Mouse (Mus musculus): ENCODE results near the gene Hbs1l.

Gene Hbs1l

DNA sequence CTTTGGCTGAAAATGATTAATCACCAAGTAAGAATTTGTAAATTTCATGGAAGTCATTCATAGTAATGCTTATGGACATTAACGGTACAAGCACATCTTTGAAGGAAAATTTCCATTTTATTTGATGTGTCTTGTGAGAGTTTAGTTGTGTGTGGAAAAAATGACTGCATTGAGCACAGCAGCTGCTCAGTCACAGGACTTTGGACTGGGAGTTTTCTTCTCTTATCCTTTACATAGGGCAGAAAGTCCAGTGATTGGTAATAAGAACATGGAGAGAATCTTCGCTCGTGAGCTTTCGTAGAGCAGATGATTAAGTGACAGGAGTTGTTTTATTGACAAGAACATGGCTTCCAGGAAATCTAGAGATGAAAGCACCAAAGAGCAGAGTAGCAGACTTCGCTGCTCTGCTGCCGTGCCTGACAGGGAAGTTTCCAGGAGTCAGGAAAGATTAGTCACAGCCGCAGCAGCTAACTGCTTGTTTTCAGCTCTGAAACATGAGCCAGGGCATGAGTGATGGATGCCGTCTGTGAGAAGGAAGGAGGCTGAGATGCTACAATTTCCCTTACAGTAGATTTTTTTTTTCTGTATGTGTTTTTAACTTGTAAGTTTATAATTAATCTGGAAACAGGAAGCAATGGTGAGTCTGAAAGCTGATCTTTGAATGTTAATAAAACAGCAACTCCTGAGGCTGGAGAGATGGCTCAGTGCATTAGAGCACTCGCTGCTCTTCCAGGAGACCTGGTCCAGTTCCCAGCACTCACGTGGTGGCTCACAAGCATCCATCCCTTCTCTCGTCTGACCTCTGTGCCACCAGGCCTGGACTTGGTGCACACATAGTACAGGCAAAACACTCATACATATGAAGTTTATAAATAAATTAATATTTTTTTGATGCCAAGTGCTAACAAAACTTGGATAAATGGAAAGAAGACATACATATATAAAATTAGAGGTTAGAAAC is 9.2 kb downstream of the Hbs1l start:
- DNase-seq (ENCODE audit: low spot score), result no peak

DNA sequence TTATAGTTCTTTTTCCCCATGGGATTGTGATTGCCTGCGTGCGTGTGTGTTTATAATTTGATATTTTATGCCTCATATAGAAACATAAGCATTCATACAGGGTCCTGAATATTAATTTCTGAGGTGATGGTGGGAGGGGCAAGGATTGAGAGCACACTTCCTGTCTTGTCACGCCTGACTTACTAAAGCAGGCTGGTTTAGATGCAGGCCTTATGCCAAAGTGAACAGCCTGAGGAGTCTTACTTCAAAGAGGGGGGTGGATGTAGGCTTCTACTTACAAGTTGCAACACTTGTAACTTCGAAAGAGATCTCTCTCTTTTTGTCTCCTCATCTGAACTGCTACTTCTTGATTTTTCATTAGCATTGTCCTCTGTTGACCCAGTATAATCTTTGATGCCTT is 18.0 kb downstream of the Hbs1l start:
- DNase-seq (ENCODE audit: low spot score), result no peak

DNA sequence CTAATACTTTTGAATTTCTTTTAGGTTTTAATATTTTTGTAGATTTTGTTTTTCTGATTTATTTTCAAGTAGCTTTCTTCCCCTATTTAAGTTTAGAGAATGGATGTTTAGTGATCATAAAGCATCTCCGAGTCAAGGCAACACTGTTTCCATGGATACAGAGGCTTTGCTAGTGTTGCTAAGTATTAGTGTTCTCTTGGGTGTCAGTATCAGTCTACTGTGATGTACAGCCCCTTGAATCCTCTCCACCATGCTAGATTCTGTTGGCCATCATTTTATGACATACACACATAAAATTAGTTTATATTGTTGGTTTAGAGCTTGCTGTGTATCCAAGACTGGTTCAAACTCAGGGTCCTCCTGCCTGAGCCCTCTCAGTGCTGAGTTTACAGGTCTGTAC is 20.3 kb downstream of the Hbs1l start:
- DNase-seq (ENCODE audit: low spot score), result no peak

DNA sequence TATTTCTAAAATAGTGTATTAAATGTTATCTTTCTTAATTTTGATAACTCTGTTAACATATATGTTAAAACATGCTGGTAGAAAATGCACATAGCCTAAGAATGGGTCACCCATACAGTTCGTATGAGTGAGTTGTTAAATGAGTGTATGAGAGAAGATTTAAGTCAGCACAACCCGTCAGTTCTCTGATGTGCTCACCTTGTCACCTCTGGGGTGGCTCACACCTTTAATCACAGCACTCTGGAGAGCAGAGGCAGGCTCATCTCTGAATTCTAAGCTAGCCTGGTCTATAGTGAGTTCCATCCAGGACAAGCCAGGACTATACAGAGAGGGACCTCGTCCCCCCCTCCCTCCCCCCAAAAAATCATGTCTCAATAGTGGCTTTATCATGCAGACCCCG is 22.5 kb downstream of the Hbs1l start:
- DNase-seq (ENCODE audit: low spot score), result no peak

DNA sequence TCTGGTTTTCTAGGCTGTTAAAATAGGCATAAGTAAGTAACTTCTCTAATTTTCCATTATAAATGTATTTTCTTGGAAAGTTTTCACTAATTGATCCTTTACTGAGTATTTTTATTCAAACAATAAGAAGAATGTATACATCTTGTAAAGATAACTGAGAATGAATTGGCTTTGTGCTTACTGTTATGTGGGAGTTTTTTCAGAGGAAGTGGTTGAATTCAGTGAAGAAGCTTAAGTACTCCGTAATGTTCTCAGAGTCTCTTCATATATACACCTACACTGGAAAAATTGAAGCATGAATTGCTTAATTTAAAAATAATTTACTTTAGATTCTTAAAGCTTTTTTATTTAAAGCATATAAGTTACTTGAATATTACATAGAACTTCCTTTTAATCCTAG is 23.2 kb downstream of the Hbs1l start:
- DNase-seq (ENCODE audit: low spot score), result no peak

DNA sequence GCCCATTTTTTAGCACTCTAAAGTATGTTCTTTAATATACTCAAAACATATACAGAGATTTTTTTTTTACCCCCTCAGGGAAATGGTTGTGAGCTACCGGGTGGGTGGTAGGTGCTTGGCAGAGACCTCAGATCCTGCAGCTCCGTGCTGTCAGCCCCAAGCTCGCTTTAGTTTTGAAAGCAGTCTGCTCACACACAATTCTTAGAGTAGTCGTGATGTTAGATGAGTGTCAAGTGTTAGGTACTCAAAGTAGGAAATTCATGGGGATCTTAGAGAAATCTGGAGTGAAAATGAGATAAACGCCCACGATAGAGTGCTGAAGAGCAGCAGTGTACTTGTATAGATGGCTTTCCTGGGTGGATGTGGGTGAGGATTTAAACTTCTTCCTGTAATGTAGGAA is 24.8 kb downstream of the Hbs1l start:
- no peak for DNase-seq (ENCODE audit: low spot score)

DNA sequence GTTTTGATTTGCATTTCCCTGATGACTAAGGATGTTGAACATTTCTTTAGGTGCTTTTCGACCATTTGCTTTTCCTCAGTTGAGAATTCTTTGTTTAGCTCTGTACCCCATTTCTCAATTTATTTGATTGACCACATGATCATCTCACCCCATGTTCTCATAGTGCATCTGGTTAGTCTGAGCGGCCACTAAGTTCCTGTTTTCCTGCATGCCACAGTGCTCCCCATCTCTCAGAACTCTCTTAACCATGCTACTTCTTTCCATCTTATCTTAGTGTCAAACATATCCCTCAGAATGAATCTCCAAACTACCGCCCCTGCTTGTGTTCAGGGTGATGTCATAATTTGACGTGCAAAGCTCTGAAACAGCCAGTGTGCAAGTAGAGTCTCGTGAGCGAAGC is 30.6 kb downstream of the Hbs1l start:
- DNase-seq (ENCODE audit: low spot score), result no peak

DNA sequence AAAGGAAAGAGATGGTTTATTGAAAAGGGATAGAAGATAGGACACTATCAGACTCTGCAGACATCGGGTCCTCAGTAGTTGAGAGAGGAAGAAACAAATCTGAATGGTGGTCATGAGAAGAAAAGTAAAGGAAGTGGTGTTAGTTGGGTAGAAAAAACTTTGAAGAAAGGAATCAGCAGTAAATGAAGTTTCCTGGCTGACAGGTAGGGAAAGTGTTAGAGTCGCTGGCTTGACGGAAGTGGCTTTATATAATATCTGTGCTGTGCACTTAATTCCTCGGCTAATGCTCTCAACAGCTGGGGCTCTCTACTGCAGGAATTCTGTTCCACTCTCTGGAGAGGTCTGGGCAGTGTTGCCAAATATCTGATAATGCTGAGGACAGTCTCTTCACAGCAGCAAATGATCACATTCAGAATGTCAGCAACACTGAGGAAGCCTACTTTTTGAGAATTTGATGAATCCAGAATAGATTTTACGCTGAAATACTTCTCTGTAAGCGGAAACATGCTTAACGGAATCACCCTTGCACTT is 31.9 kb downstream of the Hbs1l start:
- DNase-seq (ENCODE audit: low spot score), result no peak

DNA sequence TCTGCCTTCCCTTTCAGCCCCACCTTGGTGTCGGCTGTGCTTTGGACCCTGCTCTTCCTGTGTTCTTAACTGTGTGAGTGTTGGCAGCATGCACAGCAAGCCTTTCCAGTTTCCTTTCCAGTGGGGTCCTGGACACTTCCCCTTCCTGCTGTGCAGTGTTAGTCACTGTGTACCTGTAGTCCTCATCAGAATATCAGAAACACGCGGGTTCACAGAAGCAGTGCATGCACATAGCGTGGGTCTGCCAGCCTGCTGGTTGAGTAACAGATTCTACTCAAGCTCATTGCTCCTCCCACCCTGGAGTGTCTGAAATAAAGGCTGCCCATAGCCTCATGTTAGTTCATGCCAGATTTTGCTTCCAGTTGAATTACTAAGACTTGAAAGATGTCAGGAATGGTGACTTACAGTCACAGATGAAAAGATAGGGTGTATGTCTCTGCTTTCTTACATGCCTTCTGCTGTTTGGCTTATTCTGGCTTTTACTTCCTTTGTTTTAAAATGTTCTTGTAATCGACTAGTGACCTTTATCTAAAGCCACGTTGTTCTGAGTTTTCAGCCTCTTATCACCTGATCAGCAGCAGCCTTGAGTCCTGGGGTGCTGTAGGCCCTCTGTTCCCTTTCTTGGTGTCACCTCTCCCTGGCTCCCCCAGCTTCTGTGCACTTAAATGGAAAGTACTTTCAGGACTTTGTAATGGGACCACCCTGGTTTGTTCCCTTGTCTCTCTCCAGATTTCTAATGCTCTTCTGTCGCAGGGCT is 38.7 kb downstream of the Hbs1l start:
- DNase-seq (ENCODE audit: low spot score), result no peak

DNA sequence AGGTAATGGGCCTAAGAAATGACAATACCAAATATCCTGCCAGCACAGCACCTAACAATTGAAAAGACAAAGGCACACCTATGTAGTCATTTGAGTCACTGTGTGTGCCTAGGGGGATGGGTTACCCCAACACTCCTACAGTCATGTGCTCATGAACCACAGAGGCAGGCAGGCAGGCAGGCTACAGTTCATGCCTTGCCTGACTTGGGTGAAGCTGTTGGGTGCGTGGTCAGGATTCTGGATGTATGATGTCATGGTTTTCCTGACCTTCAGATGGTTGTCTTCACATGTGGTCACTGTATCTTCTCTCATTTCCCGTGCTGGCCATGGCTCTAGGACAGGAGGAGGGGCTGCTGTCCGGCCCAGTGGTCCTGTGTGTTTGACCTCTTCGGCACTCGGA is 39.8 kb downstream of the Hbs1l start:
- DNase-seq (ENCODE audit: low spot score), result no peak

DNA sequence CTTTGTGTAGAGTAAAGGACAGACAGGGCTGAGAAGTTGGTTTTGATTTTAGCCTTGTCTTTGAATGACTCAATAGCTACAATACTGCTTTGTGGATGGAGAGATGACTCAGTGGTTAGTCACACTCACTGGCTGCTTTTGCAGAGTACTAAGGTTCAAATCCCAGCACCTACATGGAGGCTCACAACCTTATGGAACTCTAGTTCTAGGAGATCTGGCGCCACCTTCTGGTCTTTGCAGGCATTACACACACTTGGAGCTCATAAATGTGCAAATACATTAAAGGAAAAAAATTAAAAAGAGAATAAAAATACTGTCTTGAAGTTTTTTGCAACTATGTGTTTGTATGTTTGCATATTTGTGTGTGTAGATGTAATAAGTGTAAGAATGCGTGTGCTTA is 41.4 kb downstream of the Hbs1l start:
- peak; percentile 12 for DNase-seq (ENCODE audit: low spot score)

DNA sequence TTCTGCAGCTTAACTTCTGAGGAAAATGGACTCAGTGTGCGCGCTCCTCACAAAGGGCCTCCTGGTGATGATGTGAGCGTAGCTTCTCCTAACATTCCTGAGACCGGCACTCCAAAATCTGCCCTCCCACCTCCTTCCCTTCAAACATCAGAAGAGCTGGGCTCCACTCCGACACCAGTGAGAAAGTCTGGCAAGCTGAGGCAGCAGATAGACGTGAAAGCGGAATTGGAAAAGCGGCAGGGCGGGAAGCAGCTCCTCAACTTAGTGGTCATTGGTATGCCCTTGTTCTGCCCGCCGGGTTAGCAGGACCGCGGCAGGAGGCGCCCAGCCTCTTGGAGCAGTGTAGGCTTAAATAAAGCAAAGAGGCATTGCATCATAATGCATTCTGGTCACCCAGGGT is 45.9 kb downstream of the Hbs1l start:
- DNase-seq (ENCODE audit: low spot score), result no peak

DNA sequence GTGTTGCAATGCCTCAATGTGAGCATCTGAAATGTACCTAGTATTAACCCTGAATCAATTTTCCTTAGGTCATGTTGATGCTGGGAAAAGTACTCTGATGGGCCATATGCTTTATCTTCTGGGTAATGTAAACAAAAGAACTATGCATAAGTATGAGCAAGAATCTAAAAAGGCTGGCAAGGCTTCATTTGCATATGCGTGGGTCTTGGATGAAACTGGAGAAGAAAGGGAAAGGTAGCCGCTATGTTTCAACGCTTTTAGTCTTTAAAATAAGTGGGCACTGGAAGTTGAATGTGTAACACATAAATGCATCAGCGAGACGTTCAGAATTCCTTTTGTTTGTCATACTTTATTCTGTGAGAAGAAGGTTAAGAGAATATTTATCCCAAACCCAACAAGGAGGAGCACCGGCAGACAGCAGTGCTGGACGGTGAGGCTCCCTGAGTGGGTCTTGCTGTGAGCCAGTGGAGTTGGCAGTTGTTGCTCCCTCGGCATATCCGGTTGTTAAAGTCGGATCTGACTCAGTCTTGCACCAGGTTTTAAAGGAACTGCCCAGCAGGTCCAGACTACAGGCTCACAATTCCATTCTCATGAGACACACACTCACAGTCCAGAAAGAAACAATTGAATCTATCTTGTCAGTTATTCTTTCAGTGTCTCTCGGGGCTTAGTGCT is 46.7 kb downstream of the Hbs1l start:
- DNase-seq (ENCODE audit: low spot score), result no peak

DNA sequence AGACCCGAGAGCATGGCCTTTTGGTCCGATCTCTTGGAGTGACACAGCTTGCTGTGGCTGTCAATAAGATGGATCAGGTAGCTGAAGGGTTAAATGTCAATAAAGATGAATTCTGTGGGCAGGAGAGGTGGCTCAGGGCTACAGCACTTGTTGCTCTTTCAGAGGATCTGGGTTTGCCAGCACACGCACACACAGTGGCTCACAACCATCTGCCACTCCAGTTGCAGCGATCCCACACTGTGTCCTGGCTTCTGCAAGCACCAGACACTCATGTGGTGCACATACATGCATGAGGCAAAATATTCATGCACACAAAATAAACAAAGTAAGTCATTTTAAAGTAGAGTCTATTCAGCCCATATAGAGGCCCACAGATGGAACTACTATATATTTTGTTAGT is 51.6 kb downstream of the Hbs1l start:
- no peak for DNase-seq (ENCODE audit: low spot score)

DNA sequence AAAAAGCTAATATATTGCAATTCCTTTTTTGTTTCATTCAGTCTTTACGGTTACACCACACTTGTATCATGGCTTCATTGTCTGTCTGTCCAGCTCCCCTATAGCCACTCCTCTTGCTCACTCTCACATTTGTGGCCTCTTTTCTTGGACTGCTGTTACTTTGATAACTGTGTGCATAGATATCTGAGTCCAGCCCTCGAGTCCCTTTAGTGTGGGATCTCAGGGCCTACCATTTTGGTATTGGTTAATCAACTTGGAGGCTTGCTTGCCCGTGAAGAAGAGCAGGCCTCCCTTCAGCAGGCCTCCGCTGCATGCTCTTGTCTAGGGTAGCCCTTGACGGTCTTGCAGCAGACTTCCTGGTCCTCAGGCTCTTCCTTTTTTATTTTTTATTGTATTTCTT is 53.7 kb downstream of the Hbs1l start:
- no peak for DNase-seq (ENCODE audit: low spot score)

DNA sequence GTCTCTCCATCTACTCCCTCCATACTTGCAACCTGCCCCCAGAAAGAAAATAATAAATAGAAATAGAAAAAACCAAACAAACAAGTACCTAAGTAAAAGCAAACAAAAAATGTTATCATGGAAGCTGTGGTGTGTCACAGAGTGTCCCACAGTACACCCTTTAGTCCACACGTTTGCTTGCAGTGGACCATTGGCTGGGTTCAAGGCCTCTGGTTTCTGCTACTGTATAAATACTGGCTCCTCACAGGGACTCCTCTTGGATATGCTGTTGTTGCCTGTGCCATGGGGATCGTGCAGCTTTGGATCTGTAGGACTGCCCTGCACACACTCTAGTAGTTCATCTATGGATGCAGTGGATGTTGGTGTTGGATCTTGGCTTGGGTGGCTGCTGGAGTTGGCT is 54.2 kb downstream of the Hbs1l start:
- no peak for DNase-seq (ENCODE audit: low spot score)

DNA sequence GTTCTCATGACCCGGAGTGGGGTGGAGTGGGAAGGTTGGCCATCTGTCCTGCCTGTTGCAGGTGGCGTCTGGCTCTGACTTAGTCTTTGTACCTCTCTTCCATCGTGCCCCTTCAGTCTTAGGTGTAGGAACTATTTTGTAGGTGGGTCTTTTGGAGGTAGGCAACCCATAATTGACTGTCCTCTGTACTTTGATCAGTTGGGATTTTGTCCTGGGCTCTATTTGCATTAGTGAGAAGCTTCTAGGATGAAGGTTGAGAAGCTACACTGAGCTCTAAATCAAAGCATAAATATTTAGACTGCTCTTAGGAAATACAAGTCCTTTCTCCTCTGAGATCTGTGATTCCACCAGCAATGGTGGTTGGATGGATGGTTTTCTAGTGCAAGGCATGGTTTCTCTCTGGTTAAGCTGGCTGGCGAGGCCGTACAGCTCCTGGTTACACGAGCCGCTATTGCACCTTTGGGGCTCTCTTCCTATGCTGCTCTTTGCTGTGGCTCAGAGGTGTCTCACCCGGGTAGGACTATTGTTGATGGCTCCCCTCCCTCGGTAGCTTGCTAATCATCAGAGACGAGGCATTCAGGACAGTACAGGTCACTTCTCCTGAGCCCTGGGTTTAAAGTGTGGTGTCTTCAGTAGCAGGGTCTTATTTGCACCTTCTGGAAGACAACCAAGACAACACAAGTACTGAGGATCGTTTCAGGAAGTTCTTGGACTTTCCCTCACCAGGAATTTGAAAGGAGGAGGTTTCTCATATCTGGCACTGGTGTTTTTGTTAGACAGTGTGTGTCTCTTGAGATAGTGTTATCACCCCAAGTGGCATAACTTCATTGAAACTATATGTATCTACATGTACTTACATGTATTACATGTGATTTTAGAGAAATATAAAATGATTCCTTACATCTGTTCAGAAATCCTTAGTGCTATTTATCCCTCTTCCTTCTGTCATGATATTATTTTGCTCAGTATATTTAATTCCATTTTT is 55.0 kb downstream of the Hbs1l start:
- no peak for DNase-seq (ENCODE audit: low spot score)

DNA sequence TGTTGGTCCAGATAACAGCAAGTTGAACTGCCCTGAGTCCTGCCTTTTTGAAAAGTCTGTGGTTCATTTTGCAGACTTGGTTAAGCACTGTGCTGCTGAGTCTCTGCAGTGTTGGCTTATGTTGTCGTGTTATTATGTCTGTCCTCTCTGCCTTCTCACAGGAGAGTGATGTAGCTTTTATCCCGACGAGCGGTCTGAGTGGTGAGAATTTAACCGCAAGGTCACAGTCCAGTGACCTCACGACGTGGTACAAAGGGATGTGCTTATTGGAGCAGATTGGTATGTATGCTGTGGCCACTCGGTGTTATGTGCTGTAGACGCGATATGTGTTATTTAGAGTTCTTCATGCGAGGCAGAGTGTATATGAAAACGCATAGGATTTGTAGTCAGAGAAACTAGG is 56.0 kb downstream of the Hbs1l start:
- DNase-seq (ENCODE audit: low spot score), result no peak

DNA sequence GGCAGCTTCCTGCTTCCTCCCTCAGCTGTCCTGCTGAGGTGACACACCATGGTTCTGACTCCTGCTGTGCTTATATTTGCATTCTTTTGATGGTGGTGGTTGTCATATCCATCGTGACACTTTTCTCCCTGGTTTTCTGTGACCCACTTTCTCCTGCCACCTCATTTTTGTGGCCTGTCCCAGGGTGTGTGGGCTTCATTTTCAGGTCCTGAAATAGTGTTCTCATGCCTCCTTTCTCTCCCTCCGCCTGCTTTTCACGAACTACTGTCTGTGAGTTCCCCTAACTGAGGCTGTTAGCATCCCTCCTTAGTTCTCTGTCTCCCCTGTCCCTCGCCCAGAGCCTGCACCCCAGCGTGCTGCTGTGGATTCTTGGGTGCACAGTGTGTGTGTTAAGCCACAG is 58.1 kb downstream of the Hbs1l start:
- DNase-seq (ENCODE audit: low spot score), result no peak

DNA sequence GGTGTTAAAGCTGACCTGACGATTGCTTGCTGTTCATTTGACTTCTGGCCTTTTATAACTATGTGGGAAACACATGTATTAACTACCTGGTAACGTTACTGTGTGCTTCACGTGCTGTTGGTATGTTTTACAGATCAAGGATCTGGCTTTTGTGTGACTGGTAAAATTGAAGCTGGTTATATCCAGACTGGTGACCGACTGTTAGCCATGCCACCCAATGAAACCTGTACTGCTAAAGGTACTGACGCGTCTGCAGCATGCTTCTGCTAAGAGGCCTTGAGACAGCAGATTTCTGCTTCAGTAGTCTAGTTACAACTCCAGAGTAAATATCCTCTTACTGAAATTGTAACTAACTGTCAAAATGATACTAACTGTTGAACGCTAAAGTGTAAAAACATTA is 58.7 kb downstream of the Hbs1l start:
- no peak for DNase-seq (ENCODE audit: low spot score)

DNA sequence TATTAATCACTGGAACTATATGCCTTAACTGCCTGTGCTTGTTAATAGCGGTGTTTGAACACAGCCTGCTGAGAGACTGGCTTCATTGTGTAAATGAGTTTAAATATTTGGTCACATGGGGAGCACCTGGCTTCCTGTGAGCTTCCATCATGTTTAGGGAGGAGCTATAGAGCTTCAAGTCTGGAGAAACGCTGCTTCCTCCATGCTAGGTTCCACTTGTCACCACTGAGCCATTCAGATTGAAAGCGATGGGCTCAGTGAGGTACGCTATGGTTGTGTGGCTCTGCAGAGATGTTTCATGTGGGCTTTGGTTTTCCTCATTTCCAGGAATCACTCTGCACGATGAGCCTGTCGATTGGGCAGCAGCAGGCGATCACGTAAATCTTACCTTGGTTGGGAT is 62.2 kb downstream of the Hbs1l start:
- DNase-seq (ENCODE audit: low spot score), result no peak
